Mouse (Mus musculus): Measurements from ENCODE around the gene Pard3. TPM values are rescaled to one million over a fixed set of nuclear protein-coding genes. Genes with fewer than 3 reads are reported as not detected.

Gene Pard3
- 32.2 and 33.8 TPM in 2 replicates for polyA plus RNA-seq (2014; fragmentation: Nextera tagmentation; extraction: Ambion mirVana)

GRCm38 (mm10) chr8:127063551-127064360 lies at the start of gene Pard3:
Pard3 (plus strand) TSS chr8:127063893.
- ATAC-seq (ENCODE audit: insufficient read depth), result peak; percentile 95
- no peaks in the 10 kb centered on the region for H3K36me3 ChIP-seq (ENCODE audit: insufficient read depth)
- under 1% methylated on average over 92 of the region's 98 CpGs for WGBS

DNA sequence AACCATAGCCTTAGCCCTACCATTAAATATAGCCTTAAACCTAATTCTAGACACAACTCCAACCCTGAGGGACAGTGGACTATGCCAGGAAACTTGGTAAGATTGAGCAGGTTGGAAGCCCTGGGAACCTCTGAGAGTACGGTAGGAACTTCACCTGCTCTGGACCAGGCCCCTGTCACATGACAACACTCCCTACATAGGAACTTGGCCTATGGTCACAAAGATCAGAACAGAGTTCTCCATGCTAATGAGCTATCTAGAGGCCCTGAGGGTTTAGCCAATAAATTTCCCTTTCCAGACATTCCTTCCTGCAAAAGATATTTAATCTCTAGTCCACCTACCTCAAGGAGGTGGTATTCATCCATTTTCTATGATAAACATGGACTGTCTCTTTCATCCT lies 41.9 kb upstream of the Pard3 start:
- WGBS, result 95% methylated on average over 1 of the region's 1 CpGs

More at GRCm38 (mm10) chr8:127063551-127064360, at the start of gene Pard3:
- peak; percentile 89 for DNase-seq
- peaks cover 13% of the 10 kb centered on the region for H3K4me1 ChIP-seq (ENCODE audit: insufficient read depth)
- H3K9me3 ChIP-seq (ENCODE audit: low read depth, low read length), result no peaks in the 10 kb centered on the region
- H3K9ac ChIP-seq, result peak within 1 kb of the TSS; percentile 97
- no peaks in the 10 kb centered on the region for H3K27me3 ChIP-seq (ENCODE audit: insufficient read depth, low read length)
- H3K4me2 ChIP-seq, result peak within 1 kb of the TSS; percentile 78
- H3K4me3 ChIP-seq (ENCODE audit: low read depth, low read length), result peak within 1 kb of the TSS; percentile 90
- H3K27ac ChIP-seq (ENCODE audit: low read depth), result peak within 1 kb of the TSS; percentile 99
- peak; percentile 43 for TF ChIP-seq CTCF (IDR thresholded peaks at IDR 0.05; ENCODE audit: low read depth)

GRCm38 (mm10) chr8:127025256-127025717 lies 38.4 kb upstream of the Pard3 start:
- ATAC-seq (ENCODE audit: insufficient read depth), result peak; percentile 74
- Histone ChIP-seq H3K27ac (ENCODE audit: low read depth) (peak overlapping the region; percentile 65; the same call in 1 of the 2 replicates), H3K4me3 (ENCODE audit: low read depth, low read length) (no peak overlapping the region)

More for the DNA sequence above, 41.9 kb upstream of the Pard3 start:
- no peaks in the 10 kb centered on the region for H3K36me3 ChIP-seq (ENCODE audit: insufficient read depth)
- no peak overlapping the region for H3K27ac ChIP-seq (ENCODE audit: low read depth)
- no peaks in the 10 kb centered on the region; the same call in 1 of the 2 replicates for H3K9me3 ChIP-seq (ENCODE audit: low read depth, low read length)
- DNase-seq (no peak), ATAC-seq (ENCODE audit: insufficient read depth) (no peak)
- no peak for TF ChIP-seq CTCF (IDR thresholded peaks at IDR 0.05; ENCODE audit: low read depth)
- no peak overlapping the region for H3K9ac ChIP-seq
- H3K4me3 ChIP-seq (ENCODE audit: low read depth, low read length), result no peak overlapping the region
- no peaks in the 10 kb centered on the region for H3K4me1 ChIP-seq (ENCODE audit: insufficient read depth)
- no peak overlapping the region for H3K4me2 ChIP-seq
- no peaks in the 10 kb centered on the region for H3K27me3 ChIP-seq (ENCODE audit: insufficient read depth, low read length)

DNA sequence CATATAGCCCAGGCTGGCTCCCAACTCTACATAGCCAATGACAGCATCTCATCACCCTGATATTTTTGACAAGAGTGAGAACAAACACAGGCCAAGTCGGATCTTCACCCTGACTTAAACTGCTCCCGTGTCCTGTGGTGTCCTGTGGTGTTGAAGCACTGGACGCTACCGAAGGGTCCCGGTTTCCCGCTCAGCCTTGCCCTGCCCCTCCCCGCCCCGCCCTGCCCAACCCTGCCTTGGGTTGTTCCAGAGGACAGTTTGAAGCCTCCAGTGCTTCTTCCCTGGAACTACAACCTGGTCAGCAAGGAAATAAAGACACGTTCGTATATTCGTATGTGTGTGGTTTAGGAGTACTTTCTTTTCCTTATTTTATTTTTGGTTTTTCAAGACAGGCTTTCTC lies 37.9 kb upstream of the Pard3 start:
- WGBS, result 59% methylated on average over 11 of the region's 11 CpGs

More at GRCm38 (mm10) chr8:127025256-127025717, 38.4 kb upstream of the Pard3 start:
- H3K9ac ChIP-seq, result no peak overlapping the region
- no peaks in the 10 kb centered on the region for H3K27me3 ChIP-seq (ENCODE audit: insufficient read depth, low read length)
- H3K4me1 ChIP-seq (ENCODE audit: insufficient read depth), result no peaks in the 10 kb centered on the region
- no peak for TF ChIP-seq CTCF (IDR thresholded peaks at IDR 0.05; ENCODE audit: low read depth)
- WGBS, result 45% methylated on average over 11 of the region's 11 CpGs
- H3K36me3 ChIP-seq (ENCODE audit: insufficient read depth), result no peaks in the 10 kb centered on the region
- peak; percentile 65 for DNase-seq
- no peaks in the 10 kb centered on the region for H3K9me3 ChIP-seq (ENCODE audit: low read depth, low read length)
- H3K4me2 ChIP-seq, result peak overlapping the region; percentile 23; the same call in 1 of the 2 replicates

GRCm38 (mm10) chr8:127031476-127031875 lies 32.2 kb upstream of the Pard3 start:
- Histone ChIP-seq H3K4me3 (ENCODE audit: low read depth, low read length) (no peak overlapping the region), H3K27me3 (ENCODE audit: insufficient read depth, low read length) (no peaks in the 10 kb centered on the region), H3K4me1 (ENCODE audit: insufficient read depth) (no peaks in the 10 kb centered on the region), H3K36me3 (ENCODE audit: insufficient read depth) (no peaks in the 10 kb centered on the region), H3K9me3 (ENCODE audit: low read depth, low read length) (no peaks in the 10 kb centered on the region), H3K4me2 (no peak overlapping the region), H3K27ac (ENCODE audit: low read depth) (no peak overlapping the region), H3K9ac (no peak overlapping the region)
- DNase-seq (no peak), ATAC-seq (ENCODE audit: insufficient read depth) (no peak)
- WGBS, result 76% methylated on average over 5 of the region's 5 CpGs
- TF ChIP-seq CTCF (IDR thresholded peaks at IDR 0.05; ENCODE audit: low read depth), result no peak

More for the DNA sequence above, 37.9 kb upstream of the Pard3 start:
- TF ChIP-seq CTCF (IDR thresholded peaks at IDR 0.05; ENCODE audit: low read depth), result no peak
- no peaks in the 10 kb centered on the region for H3K27me3 ChIP-seq (ENCODE audit: insufficient read depth, low read length)
- no peaks in the 10 kb centered on the region for H3K36me3 ChIP-seq (ENCODE audit: insufficient read depth)
- H3K4me1 ChIP-seq (ENCODE audit: insufficient read depth), result no peaks in the 10 kb centered on the region
- no peak overlapping the region for H3K9ac ChIP-seq
- peak overlapping the region; percentile 65; the same call in 1 of the 2 replicates for H3K27ac ChIP-seq (ENCODE audit: low read depth)
- no peak for DNase-seq
- ATAC-seq (ENCODE audit: insufficient read depth), result peak; percentile 54; the same call in 1 of the 2 replicates
- H3K4me3 ChIP-seq (ENCODE audit: low read depth, low read length), result no peak overlapping the region
- peak overlapping the region; percentile 23; the same call in 1 of the 2 replicates for H3K4me2 ChIP-seq
- no peaks in the 10 kb centered on the region for H3K9me3 ChIP-seq (ENCODE audit: low read depth, low read length)

- Histone ChIP-seq H3K27me3 (ENCODE audit: insufficient read depth, low read length) (no peaks in the 10 kb centered on the region), H3K9ac (no peak overlapping the region), H3K4me3 (ENCODE audit: low read depth, low read length) (no peak overlapping the region), H3K27ac (ENCODE audit: low read depth) (no peak overlapping the region), H3K4me1 (ENCODE audit: insufficient read depth) (no peaks in the 10 kb centered on the region), H3K36me3 (ENCODE audit: insufficient read depth) (no peaks in the 10 kb centered on the region), H3K9me3 (ENCODE audit: low read depth, low read length) (no peaks in the 10 kb centered on the region), H3K4me2 (no peak overlapping the region)
- DNase-seq (peak; percentile 7), ATAC-seq (ENCODE audit: insufficient read depth) (no peak)
- TF ChIP-seq CTCF (IDR thresholded peaks at IDR 0.05; ENCODE audit: low read depth), result no peak
- WGBS, result 61% methylated on average over 4 of the region's 4 CpGs
These were observed 24.8 kb upstream of the Pard3 start for GRCm38 (mm10) chr8:127038928-127039327.

DNA sequence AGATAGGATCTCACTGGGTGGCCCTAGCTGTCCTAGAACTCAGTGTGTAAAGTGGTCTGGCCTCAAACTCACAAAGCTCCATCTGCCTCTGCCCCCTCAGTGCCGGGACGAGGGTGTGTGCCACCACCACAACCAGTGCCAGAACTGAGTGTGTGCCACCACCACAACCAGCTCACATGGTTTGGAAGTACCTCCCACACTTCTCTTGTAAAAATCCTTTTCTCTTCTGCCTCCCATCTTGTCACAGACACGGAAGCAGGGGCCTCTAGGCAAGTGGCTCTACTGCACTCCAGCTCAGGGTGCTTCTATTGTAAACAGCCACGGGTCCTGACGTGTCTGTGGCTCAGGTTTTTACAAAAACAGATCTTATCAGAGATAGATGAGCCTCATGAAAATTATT lies 13.7 kb upstream of the Pard3 start:
- Histone ChIP-seq H3K9ac (no peak overlapping the region), H3K9me3 (ENCODE audit: low read depth, low read length) (no peaks in the 10 kb centered on the region), H3K4me1 (ENCODE audit: insufficient read depth) (no peaks in the 10 kb centered on the region), H3K36me3 (ENCODE audit: insufficient read depth) (no peaks in the 10 kb centered on the region), H3K27me3 (ENCODE audit: insufficient read depth, low read length) (no peaks in the 10 kb centered on the region), H3K4me3 (ENCODE audit: low read depth, low read length) (no peak overlapping the region), H3K27ac (ENCODE audit: low read depth) (no peak overlapping the region), H3K4me2 (no peak overlapping the region)
- ATAC-seq (ENCODE audit: insufficient read depth) (no peak), DNase-seq (no peak)
- 45% methylated on average over 5 of the region's 5 CpGs for WGBS
- no peak for TF ChIP-seq CTCF (IDR thresholded peaks at IDR 0.05; ENCODE audit: low read depth)
